Mouse (Mus musculus) layer of hippocampus, postnatal 25 days (tissue): ENCODE measurements around the gene Rab23. TPM values are rescaled to one million over a fixed set of nuclear protein-coding genes. Genes with fewer than 3 reads are reported as not detected.

Source experiments
- DNase-seq, 2 experiments: peaks; one replicate each; pipeline ENCODE4 v3.0.0; 2022; ENCODE audit warnings: mixed read lengths in 2 of 2, low spot score in 1 of 2; ENCODE audit errors: extremely low spot score in 1 of 2
- total RNA-seq, 2 experiments: library from RNA; stranded (reverse); gene quantifications; 2 replicates each; pipeline ENCODE4 v1.2.3; 2021

The Rab23 gene
- 10 to 100 TPM; 24.0 to 25.3 TPM for total RNA-seq

DNA sequence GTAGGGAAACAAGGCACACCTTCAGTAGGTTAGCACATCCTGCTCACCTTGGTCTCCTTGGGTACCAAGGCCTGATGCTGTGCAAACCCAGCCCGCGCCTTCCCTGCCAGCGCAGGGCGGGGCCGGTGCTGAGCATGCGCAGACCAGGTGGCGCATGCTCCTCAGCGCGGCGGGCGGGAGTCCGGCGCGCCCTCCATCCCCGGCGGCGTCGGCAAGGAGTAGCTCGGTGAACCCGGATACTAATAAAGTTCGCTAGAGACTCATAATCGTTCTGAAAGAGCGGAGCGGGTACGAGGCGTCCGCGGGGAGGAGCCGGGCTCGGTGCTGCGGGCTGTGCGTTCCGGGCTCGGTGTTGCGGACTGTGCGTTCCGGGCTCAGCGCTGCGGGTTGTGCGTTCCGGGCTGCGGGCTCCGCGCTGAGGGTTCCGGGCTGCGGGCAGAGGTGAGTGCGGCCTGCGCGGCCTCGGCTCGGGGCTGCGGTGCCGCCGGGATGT, at the start of gene Rab23:
Rab23 (plus strand) TSS at position 155 of the 493 bp plus-strand sequence.
- DNase-seq: peak; percentile 73 to 78

DNA sequence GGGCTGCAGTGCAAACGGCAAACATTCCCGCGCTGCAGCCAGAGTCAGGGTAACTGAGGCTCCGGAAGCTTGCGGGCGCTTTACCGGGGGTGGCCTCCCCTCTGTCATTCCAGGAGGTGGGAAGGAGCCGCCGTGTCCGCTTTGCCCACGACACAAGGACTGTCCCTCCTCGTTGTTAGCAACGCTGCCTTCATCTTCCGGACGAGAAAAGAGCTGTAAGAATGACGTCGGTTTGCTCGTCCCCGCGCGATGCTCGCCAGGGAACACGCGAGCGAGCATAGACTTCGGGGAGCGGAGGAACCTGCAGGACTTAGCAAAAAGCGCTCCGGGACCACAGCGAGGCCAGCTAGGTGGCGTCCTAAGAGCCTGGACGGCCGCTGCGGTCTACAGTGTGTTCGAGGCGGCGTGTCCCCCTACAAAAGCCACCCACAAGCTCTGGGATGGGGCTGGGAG, 49.5 kb upstream of the Rab23 start:
- peak; percentile 37 to 42 for DNase-seq

DNA sequence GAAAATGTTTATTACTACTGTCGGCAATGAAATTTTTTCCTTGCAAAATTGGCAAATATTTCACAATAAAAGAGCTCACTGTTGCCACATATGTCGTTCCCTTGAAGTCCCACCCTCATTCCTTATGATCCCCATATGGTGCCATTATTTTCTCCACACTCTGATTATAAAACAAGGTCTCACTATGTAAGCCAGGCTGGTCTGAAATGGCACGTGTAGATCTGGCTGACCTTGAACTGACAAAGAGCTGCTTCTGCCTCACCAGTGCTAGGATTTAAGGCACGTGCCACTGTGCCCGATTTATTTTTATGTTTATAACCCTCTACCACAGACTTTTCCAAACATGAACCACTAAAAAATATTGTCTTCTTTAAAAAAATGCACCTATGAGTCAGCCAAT, 48.2 kb upstream of the Rab23 start:
- no peak for DNase-seq

DNA sequence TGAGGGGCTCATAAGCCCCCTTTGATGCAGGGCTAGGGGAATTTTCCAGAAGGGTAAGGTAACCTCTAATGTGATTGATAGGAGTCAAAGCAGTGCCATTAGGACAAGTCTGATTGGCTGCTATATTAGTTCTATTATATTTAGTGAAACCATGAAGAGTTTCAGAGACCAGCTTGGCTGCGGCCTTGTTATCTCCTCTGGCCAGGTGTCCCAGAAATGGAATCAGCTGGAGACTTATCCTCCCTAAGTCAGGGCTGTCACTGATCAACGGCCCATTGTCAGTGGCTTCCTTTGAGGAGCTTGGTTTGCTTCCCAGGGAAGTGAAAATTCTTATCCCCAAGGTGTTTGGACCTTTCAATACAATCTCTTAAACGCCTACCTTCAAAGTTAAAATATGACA, 47.6 kb upstream of the Rab23 start:
- no peak for DNase-seq

DNA sequence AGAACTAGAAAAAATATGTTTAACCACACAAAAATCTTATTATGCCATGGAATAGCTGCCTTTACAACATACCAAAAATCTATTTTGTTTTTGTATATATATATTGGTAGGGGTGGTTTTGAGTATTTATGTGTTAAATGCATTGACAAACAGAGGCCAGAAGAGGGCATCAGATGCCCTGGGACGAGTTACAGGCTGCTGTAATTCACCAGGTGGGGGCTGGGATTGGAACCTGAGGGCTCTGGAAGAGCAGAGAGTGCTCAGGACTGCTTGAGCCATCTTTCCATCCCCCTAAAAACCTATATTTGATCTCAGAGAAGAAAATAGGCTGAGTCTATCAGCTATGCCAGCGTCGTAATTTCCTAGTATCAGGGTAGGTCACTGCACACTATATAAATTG, 47.2 kb upstream of the Rab23 start:
- DNase-seq: peak in 1 of 2 experiments; percentile 26

DNA sequence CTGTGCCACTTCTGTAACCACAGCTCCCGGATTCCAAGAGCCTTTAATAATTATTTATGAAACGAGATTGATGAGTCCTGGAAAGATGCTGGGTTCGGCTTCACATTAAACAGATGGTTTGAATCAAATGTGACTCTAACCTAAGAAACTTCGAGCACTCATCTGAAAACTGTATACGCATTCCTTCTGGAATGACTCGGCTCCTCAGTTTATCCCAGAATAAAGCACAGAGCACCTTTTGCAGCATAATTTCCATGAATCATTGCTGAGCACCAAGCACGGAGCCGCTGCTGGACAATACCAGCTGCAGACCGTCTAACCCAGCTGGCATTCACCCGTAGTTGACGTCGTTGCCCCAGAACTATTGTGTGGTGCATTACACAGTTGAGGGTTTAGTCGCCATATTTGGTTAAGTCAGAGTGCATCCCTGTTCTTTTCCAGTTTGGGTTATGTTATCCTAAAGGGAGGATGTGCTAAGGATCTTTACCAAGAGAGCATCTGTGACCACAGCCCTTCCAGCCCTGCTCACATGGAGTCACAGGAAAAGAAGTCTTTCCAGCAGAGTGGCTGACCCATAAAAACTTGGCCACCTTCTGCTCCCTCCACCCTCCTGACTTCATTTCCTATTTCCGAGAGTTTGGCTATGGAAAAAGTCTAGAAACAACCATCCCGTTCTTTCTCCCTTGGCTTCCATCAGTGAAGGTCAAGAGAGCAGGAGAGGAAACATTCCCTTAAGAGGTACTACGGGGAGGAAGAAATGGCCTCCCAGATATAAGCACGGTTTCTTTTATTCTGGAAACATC, 46.3 kb upstream of the Rab23 start:
- no peak for DNase-seq

DNA sequence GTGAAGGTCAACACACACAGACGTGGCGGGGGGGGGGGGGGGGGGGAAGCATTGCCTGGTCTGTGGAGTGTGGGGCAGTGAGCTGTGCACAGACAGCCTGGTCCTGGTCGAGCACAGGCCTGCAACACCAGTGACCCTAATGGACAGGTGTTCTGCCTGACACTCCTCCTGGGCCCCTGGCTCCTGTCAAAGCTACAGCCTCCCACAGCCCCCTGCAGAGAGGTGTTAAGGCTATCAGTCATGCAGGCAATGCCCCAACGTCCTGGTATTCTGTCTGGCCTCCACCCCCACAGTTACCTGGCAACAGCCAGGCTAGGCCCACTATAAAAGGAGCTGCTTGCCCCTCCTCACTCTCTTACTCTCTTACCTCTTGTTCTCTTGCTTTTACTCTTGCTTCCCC, 39.3 kb upstream of the Rab23 start:
- DNase-seq: no peak

DNA sequence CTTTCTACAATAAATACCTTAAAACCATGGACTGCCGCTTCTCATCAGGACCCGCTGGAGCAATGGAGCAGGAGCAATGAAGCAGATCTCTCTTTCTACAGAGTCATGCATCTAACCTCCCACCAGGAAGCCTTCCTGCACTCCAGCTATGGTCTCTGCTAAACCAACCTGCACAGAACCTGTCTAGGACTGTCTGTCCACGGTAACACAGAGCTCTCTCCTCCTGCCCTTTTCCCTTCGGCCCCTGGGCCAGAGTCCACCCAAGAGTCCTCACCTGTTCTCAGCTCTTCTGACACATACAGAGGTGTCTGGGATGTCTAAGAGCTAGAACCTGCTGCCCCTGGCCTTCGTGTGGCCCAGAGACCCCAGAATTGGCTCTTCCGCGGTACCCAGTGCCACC, 38.8 kb upstream of the Rab23 start:
- no peak for DNase-seq

DNA sequence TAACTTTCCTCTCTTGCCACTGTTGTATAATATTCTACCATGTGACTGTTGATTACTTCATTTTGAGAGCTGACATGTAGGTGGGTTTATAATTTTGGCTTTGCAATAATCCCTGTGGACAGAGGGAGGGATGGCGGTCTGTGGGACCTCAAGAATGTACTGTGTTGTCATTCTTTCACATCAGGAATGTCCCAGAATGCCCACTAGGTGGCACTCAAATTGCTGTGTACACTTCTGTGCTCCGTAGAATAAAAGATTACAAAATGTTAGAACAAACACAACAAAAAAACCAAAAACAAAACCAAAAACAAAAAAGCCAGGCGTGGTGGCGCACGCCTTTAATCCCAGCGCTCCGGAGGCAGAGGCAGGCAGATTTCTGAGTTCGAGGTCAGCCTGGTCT, 35.2 kb upstream of the Rab23 start:
- no peak for DNase-seq

DNA sequence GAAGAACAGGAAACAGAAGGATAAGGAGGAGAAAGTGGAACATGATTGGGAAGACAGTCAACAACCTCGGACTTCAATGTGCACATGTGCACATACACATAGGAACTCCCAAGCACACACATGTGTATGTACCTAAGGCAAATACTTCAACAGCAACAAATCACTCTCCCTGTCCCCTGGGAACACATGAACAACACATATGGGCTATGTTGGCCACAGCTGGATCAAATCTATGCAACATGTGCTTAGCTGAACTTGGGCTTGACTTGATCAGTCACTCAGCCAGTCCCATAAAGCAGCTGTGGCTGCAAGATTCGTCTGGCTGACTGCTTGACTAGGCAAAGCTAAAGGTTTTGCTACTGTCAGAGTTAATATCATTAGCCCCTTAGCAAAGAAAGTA, 30.9 kb upstream of the Rab23 start:
- no peak for DNase-seq

DNA sequence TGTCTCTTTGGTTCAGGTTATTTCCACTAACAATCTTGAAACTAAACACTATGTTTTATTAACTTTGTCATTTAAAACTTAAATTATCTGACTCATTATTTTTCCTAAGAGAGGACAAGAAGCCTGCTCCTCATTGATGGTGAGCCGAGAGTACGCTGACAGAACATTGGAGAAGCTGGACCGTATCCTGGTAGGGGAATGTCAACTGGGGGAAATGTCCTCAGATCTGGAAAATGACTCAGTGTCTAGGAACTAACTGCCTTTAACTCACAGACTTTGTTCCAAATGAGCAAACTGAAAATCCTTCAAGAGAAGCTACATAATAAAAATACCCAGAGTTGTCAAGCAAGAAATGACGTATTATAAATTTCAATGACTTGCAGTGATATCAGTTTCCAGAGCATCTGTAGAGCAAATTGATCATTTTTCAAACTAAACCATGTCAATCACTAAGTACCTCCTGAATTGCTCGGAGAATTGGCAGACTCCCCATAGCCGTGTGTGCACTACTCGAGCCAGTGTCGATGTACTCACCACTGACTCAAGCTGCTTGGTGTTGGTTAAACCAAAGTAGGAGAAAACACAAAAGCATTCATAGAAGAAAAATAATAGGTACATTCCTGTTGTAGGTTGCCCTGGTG, 30.1 kb upstream of the Rab23 start:
- DNase-seq: no peak

DNA sequence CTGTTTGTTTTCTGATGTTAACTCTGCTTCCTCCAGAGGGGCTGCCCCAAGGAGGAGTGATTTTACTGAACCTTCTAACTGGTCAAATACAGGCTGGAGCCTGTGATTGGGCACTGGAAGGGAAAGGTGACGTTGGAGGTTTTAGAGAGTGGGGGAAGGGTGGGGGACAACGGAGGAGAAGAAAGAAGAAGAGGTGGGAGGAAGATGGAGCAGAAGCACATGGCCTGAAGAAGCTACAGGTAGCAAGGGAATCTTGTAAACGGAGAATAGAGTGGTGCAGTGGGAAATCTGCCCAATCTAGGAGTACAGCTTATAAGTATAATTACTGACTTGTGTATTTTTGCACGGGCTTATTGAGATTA, 29.6 kb upstream of the Rab23 start:
- DNase-seq: no peak

DNA sequence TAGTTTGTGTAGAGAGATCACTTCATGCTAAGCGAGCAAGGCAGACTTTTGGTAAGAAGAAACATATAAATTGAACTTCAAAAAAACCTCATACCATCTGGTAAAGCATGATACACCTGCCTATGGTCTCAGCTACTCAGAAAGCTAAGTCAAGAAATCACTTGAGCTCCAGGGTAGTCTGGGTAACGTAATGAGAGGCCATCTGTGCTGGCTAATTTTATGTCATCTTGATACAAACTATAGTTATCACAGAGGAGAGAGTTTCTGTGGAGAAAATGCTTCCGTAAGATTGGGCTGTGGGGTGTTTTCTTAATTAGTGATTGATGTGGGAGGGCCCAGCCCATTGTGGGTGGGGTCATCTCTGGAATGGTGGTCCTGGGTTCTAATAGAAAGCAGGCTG, 25.8 kb upstream of the Rab23 start:
- DNase-seq: no peak

DNA sequence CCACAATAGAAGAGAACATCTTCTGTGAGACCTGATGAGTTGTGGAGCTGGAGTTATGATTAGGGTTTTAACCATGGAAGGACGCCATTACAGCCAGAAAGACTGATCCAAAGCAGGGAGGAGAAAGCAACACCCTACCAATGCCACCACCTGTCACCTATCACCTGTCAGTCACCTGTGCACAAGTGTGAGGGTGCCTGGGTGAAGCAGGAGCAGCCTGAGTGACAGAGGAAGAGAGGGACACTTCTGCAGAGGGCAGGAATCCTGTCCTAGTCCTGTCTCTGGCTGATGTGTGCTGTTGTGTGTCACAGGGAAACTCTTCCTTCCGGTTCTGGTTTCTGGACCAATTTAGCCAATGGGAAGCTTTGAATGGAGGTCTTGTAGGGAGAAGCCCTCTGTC, 23.7 kb upstream of the Rab23 start:
- no peak for DNase-seq

DNA sequence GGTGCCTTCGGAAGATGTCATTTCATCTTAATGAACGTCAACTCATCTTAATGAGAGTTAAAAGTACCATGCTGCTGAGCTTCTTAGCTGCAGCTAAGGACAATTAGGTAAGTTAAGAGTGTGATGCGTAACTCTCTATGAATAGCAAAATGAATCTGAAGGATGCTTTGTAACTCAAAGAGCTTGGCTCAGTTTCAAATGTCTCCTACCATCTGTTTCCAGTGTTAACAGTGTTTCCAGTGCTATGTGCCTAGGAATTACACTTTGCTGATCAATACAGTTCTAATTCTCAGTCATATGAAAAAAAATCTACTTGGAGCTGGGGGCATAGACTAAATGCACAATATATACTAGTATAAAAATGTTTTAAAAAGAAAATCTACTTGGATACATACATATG, 18.4 kb upstream of the Rab23 start:
- DNase-seq: no peak

DNA sequence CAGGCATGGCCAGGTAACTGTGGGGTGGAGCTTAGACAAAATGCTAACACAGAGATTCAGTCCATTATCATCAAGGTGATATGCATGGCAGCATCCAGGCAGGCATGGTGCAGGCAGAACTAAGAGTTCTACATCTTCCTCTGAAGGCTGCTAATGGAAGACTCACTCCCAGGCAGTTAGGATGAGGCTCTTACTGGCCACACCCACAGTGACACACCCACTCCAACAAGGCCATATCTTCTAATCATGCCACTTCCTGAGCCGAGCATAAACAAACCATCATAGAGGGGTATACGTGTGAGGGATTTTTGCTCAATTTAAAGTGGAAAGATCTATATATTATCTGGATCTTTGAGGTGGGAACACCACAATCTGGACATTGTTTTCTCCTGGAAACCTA, 10.1 kb upstream of the Rab23 start:
- no peak for DNase-seq

DNA sequence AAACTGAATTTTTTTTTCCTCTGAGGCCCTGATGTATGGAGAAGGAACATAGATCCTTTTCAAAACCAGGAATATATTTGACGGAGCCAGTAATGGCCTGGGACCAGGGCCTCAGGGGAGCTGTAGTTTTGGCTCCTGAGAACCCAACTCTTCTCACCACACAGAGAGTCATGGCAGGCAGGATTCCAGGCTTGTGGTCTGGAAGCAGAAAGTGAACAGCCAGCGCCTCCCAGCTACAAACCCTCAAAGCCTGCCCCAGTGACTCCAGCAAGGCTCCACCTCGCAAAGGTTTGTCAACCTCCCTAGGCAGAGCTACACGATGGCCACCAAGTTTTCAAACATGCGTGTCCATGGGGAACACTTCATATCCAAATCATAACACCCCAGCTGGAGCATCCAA, 7.7 kb upstream of the Rab23 start:
- no peak for DNase-seq

DNA sequence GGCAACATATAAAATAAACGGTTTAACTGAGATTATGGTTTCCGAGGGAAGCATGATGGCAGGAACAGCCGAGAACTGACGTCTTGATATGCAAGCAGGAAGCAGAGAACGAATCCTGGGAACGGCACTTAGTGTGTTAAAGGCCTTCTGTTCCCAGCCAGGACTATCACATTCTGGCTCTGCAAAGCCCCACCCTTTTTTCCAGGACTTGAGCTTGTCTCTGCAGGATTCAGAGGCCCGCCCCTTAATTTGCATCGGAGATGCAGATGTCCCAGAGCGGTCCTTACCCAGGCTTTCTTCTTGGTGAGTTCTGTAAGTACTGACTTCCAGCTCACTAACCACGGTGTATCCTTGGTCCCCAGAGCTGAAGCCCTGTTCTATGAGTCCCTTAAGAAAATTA, 4.9 kb upstream of the Rab23 start:
- DNase-seq: no peak

DNA sequence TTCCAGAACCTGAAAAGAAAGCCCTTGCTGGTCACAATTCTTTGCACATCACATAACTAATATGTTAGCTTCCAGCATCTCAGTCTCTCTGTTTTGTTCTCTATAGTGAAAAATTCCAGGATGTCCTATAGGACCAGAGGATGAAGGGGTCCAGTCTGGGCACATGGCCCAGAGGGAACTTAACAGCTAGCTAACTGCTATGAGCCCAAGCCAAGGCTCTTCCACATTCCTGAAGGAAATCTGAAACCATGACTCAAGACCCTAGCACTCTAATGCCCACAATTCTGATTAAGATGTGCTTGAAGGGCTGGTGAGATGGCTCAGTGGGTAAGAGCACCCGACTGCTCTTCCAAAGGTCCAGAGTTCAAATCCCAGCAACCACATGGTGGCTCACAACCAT, 2.1 kb upstream of the Rab23 start:
- no peak for DNase-seq

DNA sequence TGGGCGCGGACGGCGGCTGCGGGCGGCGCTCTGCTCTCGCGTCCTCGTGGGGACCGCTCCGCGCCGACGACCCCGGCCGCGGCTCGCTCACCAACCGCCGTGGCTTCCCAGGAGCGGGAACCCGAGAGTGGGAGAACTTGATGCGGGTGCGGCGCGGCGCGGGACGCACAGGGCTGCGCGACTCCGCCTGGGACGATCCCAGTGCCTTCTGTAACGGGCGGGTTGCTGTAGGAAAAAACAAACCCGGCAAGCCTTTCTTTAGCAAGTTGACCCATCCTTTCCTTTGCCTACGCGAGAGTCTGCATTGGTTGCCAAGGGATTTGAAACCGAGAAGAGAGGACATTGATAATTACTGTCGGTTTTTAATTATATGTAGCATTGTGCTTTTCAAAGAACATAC, 544 bp downstream of the Rab23 start:
- no peak for DNase-seq

DNA sequence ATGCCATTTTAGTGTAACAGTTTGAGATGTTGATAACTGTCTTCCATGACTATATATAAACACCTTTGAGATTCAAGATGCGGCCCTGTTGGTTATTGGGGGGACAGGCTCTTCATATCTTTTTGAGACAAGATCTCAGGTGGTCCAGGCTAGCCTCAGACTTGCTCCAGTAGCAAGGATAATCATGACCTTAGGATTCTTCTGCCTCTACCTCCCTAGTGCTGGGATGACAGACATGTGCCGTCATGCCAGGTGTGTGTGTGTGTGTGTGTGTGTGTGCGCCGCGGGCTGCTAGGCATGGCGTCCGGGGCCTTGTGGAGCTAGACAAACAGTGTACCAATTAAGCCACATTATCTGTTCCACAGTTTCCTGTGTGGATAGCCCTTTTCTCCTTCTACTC, 1.3 kb downstream of the Rab23 start:
- DNase-seq: no peak

DNA sequence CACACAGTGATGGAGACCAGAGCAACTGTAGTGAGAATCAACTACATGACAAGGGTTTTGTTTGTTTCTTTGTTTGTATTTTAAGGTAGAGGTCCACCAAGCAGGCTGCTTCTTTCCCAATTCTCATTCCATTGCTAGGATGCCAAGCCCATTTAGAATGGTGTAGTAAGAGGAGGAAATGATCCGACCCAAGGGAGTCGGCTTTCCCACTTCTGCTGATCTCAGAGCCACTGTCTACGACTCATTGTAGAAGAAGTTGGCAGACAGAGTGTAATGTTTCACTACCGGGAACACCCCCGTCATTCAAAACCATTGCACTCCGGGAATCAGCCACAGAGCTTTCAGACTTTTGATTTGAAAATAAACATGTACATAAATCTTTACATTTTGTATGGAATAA, 4.8 kb downstream of the Rab23 start:
- no peak for DNase-seq
